Mouse (Mus musculus): ENCODE measurements around the gene Noxo1. TPM values are rescaled to one million over a fixed set of nuclear protein-coding genes. Genes with fewer than 3 reads are reported as not detected.

Gene Noxo1
- polyA plus RNA-seq, 1 experiment from 2014 or later: 2.4 TPM

DNA sequence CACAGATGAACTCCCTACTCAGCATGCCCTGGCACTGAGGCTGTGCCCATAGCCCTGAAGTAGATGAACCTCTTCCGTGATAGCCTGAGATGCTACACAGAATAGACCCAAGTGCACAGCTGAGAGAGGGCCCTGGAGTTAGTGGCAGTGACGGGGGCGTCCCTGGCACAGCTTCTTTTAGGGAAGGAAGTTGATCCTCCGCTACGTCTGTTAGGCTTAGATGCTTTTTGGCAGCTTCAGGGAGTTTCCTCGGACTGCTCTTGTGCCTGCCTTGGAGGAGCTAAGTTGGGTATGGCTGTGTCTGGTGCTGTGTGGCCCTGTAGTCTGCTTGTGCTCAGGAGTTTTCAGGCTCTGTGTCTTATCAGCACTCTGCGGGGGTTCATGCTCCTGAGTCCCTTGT, 21.8 kb upstream of the Noxo1 start:
- ChIA-PET CTCF (interaction anchor here (1.0 kb wide), 1 partner anchor 12 kb away, joined by 4 read pairs; no protein-coding TSS in a partner anchor), POLR2A (no interaction called here)
- no peak for TF ChIP-seq CTCF (IDR thresholded peaks at IDR 0.05)
- no peak for ATAC-seq
- DNase-seq (ENCODE audit: low read depth, low spot score): no peak
- H3K27me3 ChIP-seq: no peaks in the 10 kb centered on the region
- in situ Hi-C loops (cut with MboI; ENCODE audit: low pct_unique_long_range_greater_than_20kb): no loop called here

DNA sequence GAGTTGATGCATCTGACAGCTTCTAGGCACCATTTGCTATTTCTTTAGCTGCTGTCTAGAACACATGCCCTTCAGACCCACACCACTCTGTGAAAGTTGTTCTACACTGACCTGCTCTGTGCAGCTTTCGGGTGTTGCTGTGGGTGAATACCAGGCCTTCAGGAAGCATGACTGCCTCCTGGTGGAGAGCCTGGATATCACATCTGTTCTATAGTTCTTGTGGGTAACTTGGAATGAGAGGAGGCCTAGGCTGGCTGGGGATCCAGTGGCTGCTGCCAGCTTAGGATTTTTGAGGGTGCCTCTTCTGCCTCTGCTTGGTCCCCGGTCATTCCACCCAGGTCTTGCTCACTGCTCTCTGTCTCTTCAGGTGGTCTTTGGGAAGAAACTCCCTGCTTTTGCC, 19.8 kb upstream of the Noxo1 start:
- no peak for DNase-seq (ENCODE audit: low read depth, low spot score)
- TF ChIP-seq CTCF (IDR thresholded peaks at IDR 0.05): no peak
- H3K27me3 ChIP-seq: no peaks in the 10 kb centered on the region
- ATAC-seq: no peak
- ChIA-PET POLR2A (no interaction called here), CTCF (interaction anchor here (1.1 to 1.2 kb wide), 2 partner anchors 9 to 25 kb away, joined by 3 to 4 read pairs; no protein-coding TSS in a partner anchor)
- in situ Hi-C loops (cut with MboI; ENCODE audit: low pct_unique_long_range_greater_than_20kb): no loop called here

DNA sequence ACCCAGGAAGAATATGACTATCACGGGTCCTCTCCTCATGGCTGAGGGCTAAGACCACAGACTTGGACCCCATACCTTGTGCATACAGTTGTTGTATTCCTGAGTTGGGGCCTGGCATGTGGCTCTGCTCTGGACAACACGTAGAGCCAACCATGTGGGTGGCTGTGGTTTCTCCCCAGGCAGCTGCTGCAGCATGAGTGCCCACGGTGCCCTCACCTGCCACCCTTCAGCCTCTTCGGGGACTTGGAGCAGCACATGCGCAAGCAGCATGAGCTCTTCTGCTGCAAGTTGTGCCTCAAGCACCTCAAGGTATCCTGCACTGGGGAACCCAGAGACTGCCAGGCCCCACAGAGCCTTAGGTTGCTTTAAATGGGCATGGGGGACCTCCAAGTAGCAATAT, 19.2 kb upstream of the Noxo1 start:
- TF ChIP-seq CTCF (IDR thresholded peaks at IDR 0.05): no peak
- H3K27me3 ChIP-seq: no peaks in the 10 kb centered on the region
- in situ Hi-C loops (cut with MboI; ENCODE audit: low pct_unique_long_range_greater_than_20kb): no loop called here
- no peak for ATAC-seq
- no peak for DNase-seq (ENCODE audit: low read depth, low spot score)
- ChIA-PET POLR2A (no interaction called here), CTCF (interaction anchor here (1.1 to 1.2 kb wide), 2 partner anchors 10 to 26 kb away, joined by 3 to 4 read pairs; no protein-coding TSS in a partner anchor)

DNA sequence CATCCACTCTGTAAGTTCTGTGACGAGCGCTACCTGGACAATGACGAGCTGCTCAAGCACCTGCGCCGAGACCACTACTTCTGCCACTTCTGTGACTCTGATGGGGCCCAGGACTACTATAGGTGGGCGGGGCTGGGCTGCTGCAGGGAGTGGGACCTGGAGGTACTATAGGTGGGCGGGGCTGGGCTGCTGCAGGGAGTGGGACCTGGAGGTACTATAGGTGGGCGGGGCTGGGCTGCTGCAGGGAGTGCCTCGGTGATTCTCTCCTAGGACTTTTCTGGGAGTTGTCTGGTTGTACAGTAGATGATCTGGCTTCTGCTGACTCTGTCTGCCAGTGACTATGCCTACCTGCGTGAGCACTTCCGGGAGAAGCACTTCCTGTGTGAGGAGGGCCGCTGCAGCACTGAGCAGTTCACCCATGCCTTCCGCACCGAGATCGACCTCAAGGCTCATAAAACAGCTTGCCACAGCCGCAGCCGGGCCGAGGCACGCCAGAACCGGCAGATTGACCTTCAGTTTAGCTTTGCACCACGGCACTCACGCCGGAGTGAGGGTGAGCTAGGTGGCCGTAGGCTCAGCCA, 18.4 kb upstream of the Noxo1 start:
- no peak for TF ChIP-seq CTCF (IDR thresholded peaks at IDR 0.05)
- ATAC-seq (no peak), DNase-seq (ENCODE audit: low read depth, low spot score) (no peak)
- ChIA-PET CTCF (interaction anchor here (0.6 kb wide), 1 partner anchor 9 kb away, joined by 3 read pairs; the partner anchor contains the start of gene Zfp598), POLR2A (no interaction called here)
- no peaks in the 10 kb centered on the region for H3K27me3 ChIP-seq
- in situ Hi-C loops (cut with MboI; ENCODE audit: low pct_unique_long_range_greater_than_20kb): no loop called here

DNA sequence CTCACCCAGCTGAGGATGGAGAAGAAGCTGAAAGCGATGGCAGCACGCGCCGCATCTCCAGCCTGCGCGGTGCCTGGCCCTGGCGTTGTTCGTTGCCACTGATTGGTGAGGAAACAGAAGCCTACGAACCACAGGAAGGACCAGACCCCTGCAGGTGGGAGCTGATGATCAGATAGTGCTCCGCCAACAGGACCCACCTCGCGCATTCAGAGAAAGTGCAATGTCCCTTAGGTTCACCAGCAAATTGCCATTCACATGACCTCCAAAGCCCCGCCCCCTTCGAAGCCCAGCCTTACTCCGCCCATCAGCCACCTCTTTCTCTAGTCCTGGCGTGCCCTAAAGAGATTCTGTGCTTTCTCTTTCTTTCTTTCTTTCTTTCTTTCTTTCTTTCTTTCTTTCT, 9.5 kb upstream of the Noxo1 start:
- in situ Hi-C loops (cut with MboI; ENCODE audit: low pct_unique_long_range_greater_than_20kb): no loop called here
- no peak for TF ChIP-seq CTCF (IDR thresholded peaks at IDR 0.05)
- ATAC-seq (no peak), DNase-seq (ENCODE audit: low read depth, low spot score) (no peak)
- ChIA-PET CTCF (interaction anchor here (0.8 kb wide), 1 partner anchor 12 kb away, joined by 4 read pairs; no protein-coding TSS in a partner anchor), POLR2A (interaction anchor here (1.7 kb wide), 1 partner anchor 17 kb away, joined by 4 read pairs; the partner anchor contains the start of gene Zfp598)
- H3K27me3 ChIP-seq: no peaks in the 10 kb centered on the region

DNA sequence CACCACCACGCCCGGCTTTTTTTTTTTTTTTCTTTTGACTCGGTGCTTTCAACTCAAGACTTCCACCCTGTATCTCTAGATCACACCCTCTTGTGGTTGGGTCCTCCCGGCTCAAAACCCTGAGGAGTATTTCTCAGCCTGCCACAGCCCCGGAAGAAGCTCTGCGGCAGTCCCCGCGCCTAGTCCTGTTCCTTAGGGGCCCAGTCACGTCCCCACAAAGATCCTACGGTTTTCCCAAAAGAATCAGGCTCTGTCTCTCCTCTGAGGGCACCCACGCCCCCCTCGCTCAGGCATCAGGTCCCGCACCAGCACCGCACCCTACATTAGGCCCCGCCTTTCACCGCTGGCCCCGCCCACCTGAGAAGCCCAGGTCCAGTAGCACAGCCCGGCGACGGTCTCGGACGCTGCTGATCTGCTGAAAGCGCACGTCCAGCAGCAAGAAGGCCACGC, 8.9 kb upstream of the Noxo1 start:
- no peaks in the 10 kb centered on the region for H3K27me3 ChIP-seq
- ChIA-PET POLR2A (no interaction called here), CTCF (interaction anchor here (0.8 kb wide), 1 partner anchor 13 kb away, joined by 4 read pairs; no protein-coding TSS in a partner anchor)
- in situ Hi-C loops (cut with MboI; ENCODE audit: low pct_unique_long_range_greater_than_20kb): no loop called here
- no peak for TF ChIP-seq CTCF (IDR thresholded peaks at IDR 0.05)
- DNase-seq (ENCODE audit: low read depth, low spot score): no peak
- no peak for ATAC-seq

DNA sequence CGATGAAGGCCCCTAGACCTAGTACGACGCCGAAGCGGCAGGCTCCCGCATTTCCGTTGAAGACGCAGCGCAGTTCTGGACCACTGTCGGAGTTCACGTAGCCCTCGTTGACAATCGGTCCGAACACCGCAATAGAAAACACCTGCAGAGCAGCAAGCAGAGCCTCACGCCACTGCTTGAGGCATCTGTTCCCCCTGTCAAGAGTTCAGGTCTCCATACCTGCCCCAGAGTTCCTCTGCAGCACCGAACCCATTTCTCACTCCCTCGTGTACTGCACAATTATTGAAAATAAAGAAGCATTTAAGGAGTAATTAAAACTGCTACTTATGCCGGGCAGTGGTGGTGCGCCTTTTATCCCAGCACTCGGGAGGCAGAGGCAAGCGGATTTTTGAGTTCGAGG, 8.4 kb upstream of the Noxo1 start:
- no peak for TF ChIP-seq CTCF (IDR thresholded peaks at IDR 0.05)
- H3K27me3 ChIP-seq: no peaks in the 10 kb centered on the region
- DNase-seq (ENCODE audit: low read depth, low spot score): no peak
- CTCF ChIA-PET: no interaction called here
- POLR2A ChIA-PET: no interaction called here
- in situ Hi-C loops (cut with MboI; ENCODE audit: low pct_unique_long_range_greater_than_20kb): no loop called here
- no peak for ATAC-seq

DNA sequence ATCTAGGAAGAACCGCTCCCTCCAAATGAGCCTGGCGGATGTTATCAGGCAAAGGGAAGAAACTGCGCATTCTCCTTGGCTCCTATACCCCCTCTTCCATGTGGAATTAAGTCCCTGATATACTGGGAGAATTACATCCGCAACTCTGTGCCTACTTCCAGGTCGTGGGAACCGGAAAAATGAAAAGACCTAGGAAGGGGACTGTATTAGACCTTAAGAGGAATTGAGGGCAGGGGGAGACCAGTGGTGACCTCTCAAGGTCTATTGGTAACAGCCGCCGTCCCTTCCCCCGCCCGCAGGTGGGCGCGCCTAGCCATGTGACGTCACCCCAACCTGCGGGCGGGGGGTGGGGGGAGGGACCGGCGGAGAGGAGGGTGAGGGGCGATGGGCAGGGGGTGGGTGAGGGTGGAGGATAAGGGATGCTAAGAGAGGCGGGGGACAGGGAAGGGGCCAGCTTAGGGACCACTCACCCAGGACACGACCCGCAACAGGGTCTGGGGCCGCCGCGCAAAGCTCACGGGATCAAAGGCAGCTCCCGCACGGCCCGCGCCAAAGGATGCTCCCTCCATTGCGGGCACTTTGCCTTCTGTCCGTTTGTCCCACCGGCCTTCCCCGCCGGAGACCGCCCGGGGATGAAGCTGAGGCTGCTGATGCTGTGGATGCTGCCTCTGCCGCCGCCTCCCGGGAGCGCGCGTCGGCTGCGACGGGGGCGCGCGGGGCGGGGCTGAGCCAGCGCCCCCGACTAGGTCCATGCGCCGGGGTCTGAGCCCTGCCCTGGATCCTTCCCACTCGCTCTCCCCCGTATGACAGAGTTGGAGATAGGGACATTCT, 6.6 kb upstream of the Noxo1 start, which contains the start of gene Syngr3:
Gene Syngr3 (minus strand): TSS at position 705 of the 831 bp plus-strand sequence.
- no peak for TF ChIP-seq CTCF (IDR thresholded peaks at IDR 0.05)
- in situ Hi-C loops (cut with MboI; ENCODE audit: low pct_unique_long_range_greater_than_20kb): no loop called here
- CTCF ChIA-PET: interaction anchor here (1.0 to 1.2 kb wide), 2 partner anchors 20 to 35 kb away, joined by 3 to 5 read pairs; partner anchors contain the start of genes Ndufb10 and Zfp598
- DNase-seq (ENCODE audit: low read depth, low spot score) (no peak), ATAC-seq (peak; percentile 20)
- H3K27me3 ChIP-seq: no peaks in the 10 kb centered on the region
- POLR2A ChIA-PET: interaction anchor here (2.0 kb wide), 1 partner anchor 19 kb away, joined by 7 read pairs; no protein-coding TSS in a partner anchor

DNA sequence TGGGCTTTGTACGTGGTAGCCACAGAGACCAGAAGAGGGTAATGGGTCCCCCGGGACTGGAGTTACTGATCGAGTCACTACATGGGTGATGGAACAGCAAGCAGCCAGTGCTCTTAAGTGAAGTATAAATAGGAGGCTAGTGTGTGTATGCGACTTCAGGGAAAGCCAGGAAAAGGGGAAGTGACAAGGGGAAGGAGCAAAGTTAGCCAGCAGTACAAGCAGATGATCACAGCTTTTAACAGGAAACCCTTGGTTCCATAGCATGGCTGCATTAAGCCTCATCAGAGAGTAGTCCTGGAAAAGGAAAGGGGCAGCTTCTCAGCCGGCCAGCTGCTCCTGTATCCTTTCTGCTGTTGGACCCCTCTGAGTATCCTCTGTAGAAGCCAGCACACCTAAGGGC, 3.6 kb upstream of the Noxo1 start:
- ATAC-seq: no peak

DNA sequence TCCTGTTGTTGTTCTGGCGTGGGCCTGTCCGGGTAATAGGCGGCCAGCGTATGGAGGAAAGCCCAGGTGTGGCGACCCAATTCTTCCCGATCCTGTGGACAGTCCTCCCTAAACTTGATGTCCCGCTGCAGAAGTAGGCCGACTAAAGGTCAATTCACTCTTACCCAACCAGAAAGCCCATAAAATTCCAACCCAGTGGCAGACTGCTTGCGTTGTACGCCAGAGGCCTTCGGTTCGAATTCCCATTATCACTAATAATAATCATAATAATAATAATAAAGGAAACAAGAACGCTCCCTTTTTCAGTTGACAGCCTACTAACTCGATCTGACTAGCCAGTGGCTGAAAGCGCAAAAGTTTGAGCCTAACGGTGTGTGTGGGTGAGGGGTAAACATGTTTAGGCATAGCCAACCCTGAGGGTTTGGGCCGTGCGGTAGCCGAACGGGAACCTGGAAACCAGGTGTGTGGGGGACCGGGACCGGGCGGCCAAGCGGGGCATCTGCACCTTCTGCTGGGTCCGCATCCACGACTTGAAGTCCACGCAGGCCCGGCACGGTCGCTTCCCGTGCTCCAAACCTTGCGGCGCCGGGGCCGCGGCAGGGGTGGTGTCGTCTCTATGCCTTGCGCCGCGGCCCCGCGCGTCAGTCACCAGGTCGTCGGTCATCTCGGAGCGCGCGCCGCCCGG, 566 bp upstream of the Noxo1 start:
- CTCF ChIA-PET: no interaction called here
- in situ Hi-C loops (cut with MboI; ENCODE audit: low pct_unique_long_range_greater_than_20kb): no loop called here
- POLR2A ChIA-PET: no interaction called here
- ATAC-seq: peak; percentile 17
- no peak for DNase-seq (ENCODE audit: low read depth, low spot score)
- no peak for TF ChIP-seq CTCF (IDR thresholded peaks at IDR 0.05)
- H3K27me3 ChIP-seq: no peaks in the 10 kb centered on the region

More for the DNA sequence above, 3.6 kb upstream of the Noxo1 start:
- TF ChIP-seq CTCF (IDR thresholded peaks at IDR 0.05): no peak
- CTCF ChIA-PET: no interaction called here
- DNase-seq (ENCODE audit: low read depth, low spot score): no peak
- POLR2A ChIA-PET: no interaction called here
- in situ Hi-C loops (cut with MboI; ENCODE audit: low pct_unique_long_range_greater_than_20kb): no loop called here
- H3K27me3 ChIP-seq: no peaks in the 10 kb centered on the region

Data from Patski (cell line).